Mouse (Mus musculus) liver, adult 2 months (tissue): ENCODE data around the gene Tsr1. TPM values are rescaled to one million over a fixed set of nuclear protein-coding genes. Genes with fewer than 3 reads are reported as not detected.
A peak's percentile ranks its signal among the peaks of the same experiment; 100 is the strongest.

Source experiments
- DNase-seq: peaks from one replicate; pipeline ENCODE4 v3.0.0-alpha.2; 2011; ENCODE audit warnings: low read depth, low spot score; ENCODE audit errors: extremely low read depth
- H3K27ac ChIP-seq: fragments of 200-500 bp; replicated peaks from 2 replicates; pipeline ENCODE4 v1.5.1; 2012; ENCODE audit warnings: low read depth, mild to moderate bottlenecking, control low read depth, inconsistent platforms, low read length; ENCODE audit not compliant: insufficient read depth
- H3K27me3 ChIP-seq: fragments of 200-500 bp; 2 replicates; pipeline ENCODE4 v1.6.1; 2012; ENCODE audit warnings: mild to moderate bottlenecking, moderate library complexity, low read length, inconsistent platforms; ENCODE audit not compliant: control insufficient read depth, insufficient read depth
- H3K36me3 ChIP-seq: fragments of 200-500 bp; 2 replicates; pipeline ENCODE4 v1.6.1; 2012; ENCODE audit warnings: low read length, inconsistent platforms; ENCODE audit not compliant: control insufficient read depth, insufficient read depth
- H3K4me1 ChIP-seq: fragments of 200-500 bp; 2 replicates; pipeline ENCODE4 v1.6.1; 2011; ENCODE audit warnings: low read length; ENCODE audit not compliant: control insufficient read depth, insufficient read depth
- H3K4me3 ChIP-seq: fragments of 200-500 bp; 2 replicates; pipeline ENCODE4 v1.5.1; 2011; ENCODE audit warnings: low read depth, mild to moderate bottlenecking, control low read depth, low read length, moderate library complexity; ENCODE audit not compliant: insufficient read depth
- H3K79me2 ChIP-seq: fragments of 200-500 bp; 2 replicates; pipeline ENCODE4 v1.6.1; 2012; ENCODE audit warnings: inconsistent platforms, mild to moderate bottlenecking, low read length, moderate library complexity; ENCODE audit not compliant: control insufficient read depth, insufficient read depth
- H3K9ac ChIP-seq: fragments of 200-500 bp; 2 replicates; pipeline ENCODE4 v1.6.1; 2012; ENCODE audit warnings: low read depth, mild to moderate bottlenecking, control low read depth, inconsistent platforms, low read length
- CTCF ChIP-seq: fragments of 200-500 bp; IDR thresholded peaks from 2 replicates; pipeline ENCODE4 v1.5.1; 2011; ENCODE audit warnings: low read depth, low read length, control low read depth
- POLR2A ChIP-seq: fragments of 200-500 bp; IDR thresholded peaks from 2 replicates; pipeline ENCODE4 v1.6.1; 2011; ENCODE audit warnings: low read length, control low read depth; ENCODE audit not compliant: insufficient read depth; ENCODE audit errors: extremely low read depth
- WGBS: fragments of 180-500 bp; shearing (Covaris S2); methylation state at CpG from one replicate; pipeline ENCODE4 v1.1.7; 2018; 5-methylcytosine and 5-hydroxymethylcytosine counted together
- polyA plus RNA-seq: library from polyadenylated mRNA; depleted of rRNA; stranded (reverse); fragments of >200 nt; gene quantifications from 2 replicates; pipeline ENCODE4 v1.2.3, GENCODE M21; 2012
- total RNA-seq: library from RNA; depleted of rRNA; stranded (reverse); fragments of >200 nt; gene quantifications from 2 replicates; pipeline ENCODE4 v1.2.3, GENCODE M21; 2014

Gene Tsr1
- total and polyA plus RNA-seq, 2 experiments = 4.9 to 9.0 TPM

- Histone ChIP-seq H3K4me3 (no peak overlapping the region), H3K79me2 (no peaks in the 10 kb centered on the region), H3K27ac (peak overlapping the region; percentile 76), H3K27me3 (no peaks in the 10 kb centered on the region), H3K9ac (peak overlapping the region; percentile 34; the same call in 1 of the 2 replicates), H3K4me1 (peaks cover 7% of the 10 kb centered on the region), H3K36me3 (no peaks in the 10 kb centered on the region)
- peak; percentile 95 for DNase-seq
- 19% methylated on average over 4 of the region's 4 CpGs for WGBS
- TF ChIP-seq CTCF (no peak), POLR2A (no peak)
Observed at GRCm38 (mm10) chr11:74894619-74895018, 3.3 kb upstream of the Tsr1 start.

GRCm38 (mm10) chr11:74895980-74896900 is 1.6 kb upstream of the Tsr1 start:
- 2% methylated on average over 53 of the region's 55 CpGs for WGBS
- TF ChIP-seq CTCF (peak; percentile 41), POLR2A (0 out of 2 replicates have a peak, but pooled peaks have one; percentile 2)
- DNase-seq = peak; percentile 72
- H3K27me3 ChIP-seq = no peaks in the 10 kb centered on the region
- no peaks in the 10 kb centered on the region for H3K79me2 ChIP-seq
- peak overlapping the region; percentile 92 for H3K4me3 ChIP-seq
- peaks cover 7% of the 10 kb centered on the region for H3K4me1 ChIP-seq
- peaks cover 13% of the 10 kb centered on the region for H3K36me3 ChIP-seq
- peak overlapping the region; percentile 61 for H3K27ac ChIP-seq
- peak overlapping the region; percentile 83 for H3K9ac ChIP-seq

GRCm38 (mm10) chr11:74896901-74897677 is 782 bp upstream of the Tsr1 start, which contains the start of gene Sgsm2:
Sgsm2 (minus strand) TSS chr11:74897060.
- peak within 1 kb of the TSS; percentile 61 for H3K27ac ChIP-seq
- peak within 1 kb of the TSS; percentile 83 for H3K9ac ChIP-seq
- peak; percentile 62 for DNase-seq
- peak within 1 kb of the TSS; percentile 92 for H3K4me3 ChIP-seq
- WGBS = under 1% methylated on average over 63 of the region's 74 CpGs
- H3K36me3 ChIP-seq = peaks cover 21% of the 10 kb centered on the region
- TF ChIP-seq CTCF (no peak), POLR2A (no peak)
- no peaks in the 10 kb centered on the region for H3K79me2 ChIP-seq
- no peaks in the 10 kb centered on the region for H3K27me3 ChIP-seq
- H3K4me1 ChIP-seq = peaks cover 8% of the 10 kb centered on the region

DNA sequence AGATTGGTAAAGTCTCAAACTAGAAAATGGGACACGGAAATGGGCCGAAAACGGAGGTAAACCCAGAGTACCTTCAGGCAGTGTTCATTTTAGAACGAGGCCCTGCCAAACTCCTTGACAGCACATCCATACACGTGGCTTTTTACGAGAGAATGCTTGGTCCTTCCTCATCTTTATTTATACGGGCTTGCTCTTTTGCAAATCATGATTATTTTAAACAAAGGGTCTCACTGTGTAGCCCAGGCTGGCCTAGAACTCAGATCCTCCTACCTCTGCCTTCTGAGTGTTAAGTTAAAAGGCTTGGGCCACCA is 601 bp downstream of the Tsr1 start:
- Histone ChIP-seq H3K79me2 (no peaks in the 10 kb centered on the region), H3K27me3 (no peaks in the 10 kb centered on the region), H3K27ac (no peak overlapping the region), H3K4me1 (peaks cover 11% of the 10 kb centered on the region), H3K9ac (peak overlapping the region; percentile 85), H3K36me3 (peaks cover 30% of the 10 kb centered on the region), H3K4me3 (peak overlapping the region; percentile 92)
- no peak for DNase-seq
- TF ChIP-seq POLR2A = no peak
- no peak for TF ChIP-seq CTCF
- WGBS = 0% methylated on average over 7 of the region's 7 CpGs

DNA sequence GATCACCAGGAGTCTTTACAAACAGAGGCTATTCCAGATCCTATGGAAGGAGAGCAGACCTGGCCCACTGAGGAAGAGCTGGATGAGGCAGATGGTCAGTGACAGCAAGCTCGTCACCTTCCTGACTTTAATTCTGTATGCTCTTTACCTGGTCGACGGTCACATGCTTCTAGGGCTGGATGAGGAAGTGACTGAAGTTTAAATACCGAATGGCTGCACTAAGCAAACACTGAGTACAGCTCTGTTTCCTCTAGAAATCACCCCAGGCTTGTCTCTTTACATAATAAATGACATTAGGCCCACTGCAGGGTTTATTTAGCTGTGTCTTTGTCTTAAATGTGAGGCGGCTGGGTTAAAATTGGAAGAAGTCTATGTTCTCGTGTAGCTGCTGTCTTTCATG is 3.7 kb downstream of the Tsr1 start:
- H3K4me3 ChIP-seq = no peak overlapping the region
- WGBS = 69% methylated on average over 6 of the region's 6 CpGs
- H3K27me3 ChIP-seq = no peaks in the 10 kb centered on the region
- H3K9ac ChIP-seq = no peak overlapping the region
- H3K4me1 ChIP-seq = peaks cover 4% of the 10 kb centered on the region
- TF ChIP-seq POLR2A (no peak), CTCF (no peak)
- H3K79me2 ChIP-seq = no peaks in the 10 kb centered on the region
- peak; percentile 1 for DNase-seq
- H3K36me3 ChIP-seq = peaks cover 58% of the 10 kb centered on the region
- no peak overlapping the region for H3K27ac ChIP-seq
